Mouse (Mus musculus): ENCODE results near the gene Hilpda.

GRCm38 (mm10) chr6:29246183-29246582 is 26.1 kb upstream of the Hilpda start:
- TF ChIP-seq CTCF (IDR thresholded peaks at IDR 0.05; ENCODE audit: extremely low read depth, insufficient read length, insufficient replicate concordance, low read depth, low read length) = no peak
- no peak for TF ChIP-seq POLR2A (IDR thresholded peaks at IDR 0.05; ENCODE audit: low read depth, low read length)

Measured in small intestine, adult 2 months (tissue).